Mouse (Mus musculus) ES-E14 (cell line): ENCODE measurements around the gene Pdlim7. TPM values are rescaled to one million over a fixed set of nuclear protein-coding genes. Genes with fewer than 3 reads are reported as not detected.

Experiments
- DNase-seq: peaks from one replicate; pipeline ENCODE4 v3.0.0-alpha.2; 2013; ENCODE audit warnings: low read depth, low spot score
- H3K27ac ChIP-seq: 2 replicates; pipeline ENCODE4 v1.5.1; 2012; ENCODE audit warnings: low read depth, mild to moderate bottlenecking, low read length, moderate library complexity, mixed read lengths; ENCODE audit not compliant: poor library complexity, insufficient read depth, severe bottlenecking
- H3K36me3 ChIP-seq: 2 replicates; pipeline ENCODE4 v1.6.1; 2012; ENCODE audit warnings: mild to moderate bottlenecking, low read length, moderate library complexity, mixed read lengths; ENCODE audit not compliant: control insufficient read depth, poor library complexity, insufficient read depth, severe bottlenecking
- H3K4me1 ChIP-seq, 2 experiments: fragments of 150-350 bp in 1 of 2; sonication (generic) in 1 of 2; 2 replicates each; pipeline ENCODE4 v1.6.1; 2012; ENCODE audit warnings: low read length in 2 of 2, mild to moderate bottlenecking in 1 of 2, mixed read lengths in 1 of 2; ENCODE audit not compliant: control insufficient read depth in 2 of 2, insufficient read depth in 2 of 2, poor library complexity in 1 of 2
- H3K4me3 ChIP-seq, 2 experiments: fragments of 150-350 bp in 1 of 2; sonication (generic) in 1 of 2; 2 replicates each; pipeline ENCODE4 v1.5.1; 2012; ENCODE audit warnings: low read length in 2 of 2, low read depth in 1 of 2, mild to moderate bottlenecking in 1 of 2, mixed read lengths in 1 of 2; ENCODE audit not compliant: insufficient read depth in 1 of 2, poor library complexity in 1 of 2, severe bottlenecking in 1 of 2
- H3K9ac ChIP-seq: 2 replicates; pipeline ENCODE4 v1.6.1; 2012; ENCODE audit warnings: low read depth, mild to moderate bottlenecking, low read length, mixed read lengths; ENCODE audit not compliant: poor library complexity, insufficient read depth, severe bottlenecking
- H3K9me3 ChIP-seq: fragments of 150-350 bp; sonication (generic); 2 replicates; pipeline ENCODE4 v1.6.1; 2012; ENCODE audit warnings: low read depth, mild to moderate bottlenecking, low read length; ENCODE audit not compliant: control insufficient read depth, insufficient read depth
- CHD2 ChIP-seq: IDR thresholded peaks from 2 replicates; pipeline ENCODE4 v1.6.1; 2014; ENCODE audit warnings: mild to moderate bottlenecking, low read depth, low read length, inconsistent platforms
- HCFC1 ChIP-seq: IDR thresholded peaks from 2 replicates; pipeline ENCODE4 v1.6.1; 2012; ENCODE audit warnings: low read length, inconsistent platforms, borderline replicate concordance; ENCODE audit not compliant: insufficient read depth
- MAFK ChIP-seq: IDR thresholded peaks from 2 replicates; pipeline ENCODE4 v1.6.1; 2014; ENCODE audit warnings: mild to moderate bottlenecking, low read depth, low read length, inconsistent platforms; ENCODE audit not compliant: insufficient read depth
- ZC3H11A ChIP-seq: IDR thresholded peaks from 2 replicates; pipeline ENCODE4 v1.6.1; 2012; ENCODE audit warnings: low read depth, mild to moderate bottlenecking, inconsistent platforms, low read length, borderline replicate concordance
- ZNF384 ChIP-seq: IDR thresholded peaks from 2 replicates; pipeline ENCODE4 v1.6.1; 2012; ENCODE audit warnings: low read depth, low read length, inconsistent platforms
- in situ Hi-C, 2 experiments: fragments of 600-800 bp; cut with MboI; formaldehyde crosslinking; loops; one replicate each; pipeline ENCODE4 v1.15.1; 2025; ENCODE audit warnings: low sequenced_read_pairs in 2 of 2, inconsistent platforms in 1 of 2; ENCODE audit not compliant: unreplicated experiment in 2 of 2
- total RNA-seq: library from RNA; depleted of rRNA; stranded (reverse); fragments of 300-350 nt; gene quantifications from 2 replicates; pipeline ENCODE4 v1.2.3, GENCODE M21; 2012

Gene Pdlim7
- total RNA-seq, 1 experiment: 58.2 TPM

- Histone ChIP-seq H3K9me3 (no peaks in the 10 kb centered on the region), H3K4me1 (peaks cover 0 to 12% of the 10 kb centered on the region in 2 experiments; a peak in 1 of 4 replicates), H3K4me3 (no peak overlapping the region), H3K27ac (no peak overlapping the region), H3K36me3 (peaks cover 63% of the 10 kb centered on the region), H3K9ac (no peak overlapping the region)
- in situ Hi-C loops: no loop called here
- no peak for DNase-seq
- TF ChIP-seq ZNF384 (no peak), HCFC1 (no peak), CHD2 (no peak), MAFK (no peak), ZC3H11A (no peak)
Measured at GRCm38 (mm10) chr13:55504390-55504789, 9.1 kb downstream of the Pdlim7 start.

DNA sequence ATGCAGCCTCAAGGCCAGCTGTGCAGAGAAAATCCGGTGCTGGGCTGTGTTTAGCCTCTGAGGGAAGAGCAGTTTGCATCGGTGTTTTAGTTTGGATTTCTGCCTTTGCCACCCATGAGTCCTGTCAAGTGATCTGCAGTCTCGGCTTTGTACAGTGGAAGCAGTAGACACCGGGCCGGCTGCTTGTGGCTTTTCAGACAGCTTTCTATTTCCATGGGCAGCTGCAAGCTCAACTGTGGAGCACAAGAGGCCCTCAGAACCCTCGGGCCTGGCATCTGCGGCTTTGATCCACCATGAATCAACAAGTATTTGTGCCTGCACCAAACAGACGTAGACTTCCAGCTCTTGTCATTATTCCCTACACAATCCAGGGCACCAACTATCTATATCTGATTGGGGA is 11.1 kb downstream of the Pdlim7 start:
- in situ Hi-C loops: no loop called here
- Histone ChIP-seq H3K4me1 (peaks cover 0 to 16% of the 10 kb centered on the region in 2 experiments; a peak in 1 of 4 replicates), H3K27ac (no peak overlapping the region), H3K4me3 (no peak overlapping the region), H3K9me3 (no peaks in the 10 kb centered on the region), H3K9ac (no peak overlapping the region), H3K36me3 (peaks cover 63% of the 10 kb centered on the region)
- TF ChIP-seq HCFC1 (no peak), MAFK (no peak), ZNF384 (no peak), CHD2 (no peak), ZC3H11A (no peak)
- no peak for DNase-seq

DNA sequence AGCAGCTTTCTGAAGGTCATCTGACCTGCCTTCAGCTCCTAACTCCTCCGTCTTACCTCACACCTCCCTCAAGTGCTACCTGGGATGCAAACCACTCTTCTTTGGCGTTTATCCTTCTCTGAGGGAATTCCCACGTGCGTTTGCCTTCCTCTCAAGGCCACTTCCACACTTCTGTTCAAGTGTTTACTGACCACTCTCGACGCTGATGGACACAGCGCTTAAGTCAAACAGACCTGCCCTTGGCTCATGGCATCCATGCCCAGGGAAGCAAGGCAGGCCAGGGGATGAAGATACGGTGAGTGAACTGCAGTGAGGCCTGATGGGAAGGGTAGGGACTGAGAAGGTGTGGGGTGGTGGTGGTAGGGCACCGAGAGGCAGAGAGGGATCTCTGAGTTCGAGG is 12.9 kb downstream of the Pdlim7 start:
- Histone ChIP-seq H3K9me3 (no peaks in the 10 kb centered on the region), H3K4me1 (peaks cover 0 to 20% of the 10 kb centered on the region in 2 experiments; a peak in 1 of 4 replicates), H3K9ac (no peak overlapping the region), H3K36me3 (peaks cover 49% of the 10 kb centered on the region), H3K27ac (no peak overlapping the region), H3K4me3 (no peak overlapping the region)
- TF ChIP-seq HCFC1: no peak
- no peak for TF ChIP-seq MAFK
- TF ChIP-seq ZC3H11A: no peak
- no peak for TF ChIP-seq ZNF384
- no peak for TF ChIP-seq CHD2
- in situ Hi-C loops: no loop called here
- DNase-seq: no peak

DNA sequence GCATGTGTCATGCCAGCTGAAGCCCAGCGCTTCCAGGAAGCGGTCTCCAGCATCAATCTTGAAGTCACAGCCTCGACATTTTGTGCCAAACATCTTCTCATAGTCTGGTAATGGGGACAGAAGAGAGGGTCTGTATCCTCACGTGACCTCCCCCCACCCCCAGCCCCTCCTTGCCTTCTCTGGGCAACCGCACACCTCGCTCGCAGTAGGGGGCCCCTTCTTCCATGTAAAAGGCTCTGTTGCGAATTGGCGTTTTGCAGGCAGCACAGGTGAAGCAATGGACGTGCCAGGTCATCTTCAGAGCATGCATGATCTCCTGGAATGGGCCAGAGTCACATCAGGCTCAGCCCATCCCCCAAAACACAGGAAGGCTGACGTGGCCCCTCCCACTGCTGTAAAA is 14.6 kb downstream of the Pdlim7 start:
- Histone ChIP-seq H3K27ac (no peak overlapping the region), H3K4me1 (peaks cover 1 to 27% of the 10 kb centered on the region in 2 experiments; a peak in 1 of 4 replicates), H3K36me3 (peaks cover 34% of the 10 kb centered on the region), H3K9me3 (no peaks in the 10 kb centered on the region), H3K4me3 (no peak overlapping the region), H3K9ac (no peak overlapping the region)
- no peak for DNase-seq
- no peak for TF ChIP-seq CHD2
- no peak for TF ChIP-seq ZC3H11A
- TF ChIP-seq MAFK: no peak
- no peak for TF ChIP-seq ZNF384
- TF ChIP-seq HCFC1: no peak
- in situ Hi-C loops: no loop called here
